In the genomic region with DNA sequence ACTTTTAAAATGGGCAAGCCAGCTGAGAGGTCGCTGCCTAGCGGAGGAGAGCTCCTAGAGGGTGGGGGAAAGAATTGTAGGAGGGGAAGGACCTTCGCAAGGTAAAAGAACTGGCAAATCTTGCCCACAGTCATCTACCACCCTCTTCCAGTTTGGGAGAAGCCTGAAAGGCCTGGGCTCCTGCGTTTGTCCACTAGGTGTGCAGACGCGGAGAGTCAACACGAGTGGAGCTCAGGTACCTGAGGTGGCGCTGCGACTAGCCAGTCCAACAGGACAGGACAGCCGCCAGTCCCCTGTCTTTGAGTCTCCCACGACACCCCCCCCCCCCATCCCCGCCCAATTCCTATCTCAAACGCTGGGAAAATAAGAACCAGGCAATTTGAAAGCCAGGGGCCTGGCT, we compare ENCODE assay signal across 10 mouse cellular contexts. TPM values are rescaled to one million over a fixed set of nuclear protein-coding genes. Genes with fewer than 3 reads are reported as not detected.
DNase-seq lines count a peak whose midpoint lies in the region; ATAC-seq lines count a peak whose summit lies in the region.
"Had no signal": no experiment of that assay in that cellular context is flagged by ENCODE, and none has a peak within 500 bp of the region (broad histone marks: within the 10 kb centered on the region; RNA-seq: fewer than 3 reads in every experiment).

No protein-coding gene starts in this region.

- no peak for ATAC-seq in stomach, embryonic 14.5 days (ENCODE audit: insufficient number of reproducible peaks, insufficient read depth, low FRiP score, low read depth)
- ATAC-seq in erythroblast, adult 5-6 weeks (replicated peaks; ENCODE audit: low FRiP score, poor library complexity, severe bottlenecking): no peak

- peaks cover 80% of the 10 kb centered on the region for H3K27me3 ChIP-seq in hindbrain, embryonic 10.5 days (ENCODE audit: insufficient read depth, poor library complexity, severe bottlenecking)
- H3K27me3 ChIP-seq in stomach, embryonic 14.5 days (ENCODE audit: control insufficient read depth, insufficient read depth, low read length): peaks cover 65% of the 10 kb centered on the region

- peak overlapping the region; percentile 97 for H3K27ac ChIP-seq in hindbrain, embryonic 10.5 days
- no peak overlapping the region for H3K27ac ChIP-seq in stomach, embryonic 14.5 days (ENCODE audit: low read length)

- H3K9me3 ChIP-seq in hindbrain, embryonic 10.5 days: no peaks in the 10 kb centered on the region
- H3K9me3 ChIP-seq in stomach, embryonic 14.5 days (ENCODE audit: control insufficient read depth, low read depth, low read length): no peaks in the 10 kb centered on the region

- H3K4me3 ChIP-seq in hindbrain, embryonic 10.5 days: peak overlapping the region; percentile 92
- H3K4me3 ChIP-seq in stomach, embryonic 14.5 days (ENCODE audit: low read depth, low read length): peak overlapping the region; percentile 36; the same call in 1 of the 2 replicates

- DNase-seq in kidney, adult 11 months: peak; percentile 62
- no peak for DNase-seq in kidney, adult 18-20 months
- peak; percentile 49 for DNase-seq in hindbrain, embryonic 10.5 days (ENCODE audit: low spot score)
- DNase-seq in lung, adult 18-20 months: peak; percentile 73 to 82
- no peak for DNase-seq in thymus, postnatal 25 days
- DNase-seq in right cerebral cortex, adult 18-20 months: no peak

- WGBS in hindbrain, embryonic 10.5 days: 1% methylated on average over 13 of the region's 13 CpGs
- under 1% methylated on average over 13 of the region's 13 CpGs for WGBS in stomach, embryonic 14.5 days

- H3K4me2 ChIP-seq in stomach, embryonic 14.5 days (replicated peaks; ENCODE audit: low read depth, low read length): peak overlapping the region; percentile 64; the same call in 1 of the 2 replicates

- H3K4me1 ChIP-seq in hindbrain, embryonic 10.5 days (replicated peaks): peaks cover 52% of the 10 kb centered on the region
- H3K4me1 ChIP-seq in stomach, embryonic 14.5 days (ENCODE audit: control insufficient read depth, insufficient read depth, low read length): peaks cover 6% of the 10 kb centered on the region; the same call in 1 of the 2 replicates

- H3K9ac ChIP-seq in stomach, embryonic 14.5 days (replicated peaks; ENCODE audit: low read depth, low read length): no peak overlapping the region

- peaks cover 8% of the 10 kb centered on the region for H3K36me3 ChIP-seq in hindbrain, embryonic 10.5 days
- H3K36me3 ChIP-seq in stomach, embryonic 14.5 days (ENCODE audit: control insufficient read depth, insufficient read depth, low read length): no peaks in the 10 kb centered on the region

RNA-seq across cellular contexts. Expression of a gene that starts 0.8 kb away (rescaled TPM):
- 5.1 and 11.0 TPM in 2 replicates for polyA plus RNA-seq in hindbrain, embryonic 10.5 days (2016; fragmentation: Nextera tagmentation; extraction: Ambion mirVana)
- polyA plus RNA-seq in stomach, embryonic 14.5 days (2014; fragmentation: Nextera tagmentation; extraction: Ambion mirVana): 0.10 TPM in 1 of 2 replicates, not detected in the other
- total RNA-seq in erythroblast, adult 5-6 weeks (2015; ENCODE audit: low replicate concordance): not detected in 2 replicates
- not detected in 2 replicates for total RNA-seq in erythroblast, adult 5-6 weeks (2017; ENCODE audit: low replicate concordance)
- total RNA-seq: gastrocnemius, adult 8-10 months; MEL had no signal

Comparison
In these comparisons a context has a peak if more than half of its experiments do, and no peak if none do; other contexts are left out.
1. DNase-seq: peak in kidney, adult 11 months (single experiment), hindbrain, embryonic 10.5 days (single experiment) and lung, adult 18-20 months (2 of 2); none in kidney, adult 18-20 months (single experiment), thymus, postnatal 25 days (single experiment) and right cerebral cortex, adult 18-20 months (single experiment).